Mouse (Mus musculus) CH12.LX (cell line): ENCODE measurements around the gene Bcas1.

Source experiments
- BHLHE40 ChIP-seq: IDR thresholded peaks from 2 replicates; pipeline ENCODE4 v1.6.1; 2011; ENCODE audit warnings: mild to moderate bottlenecking, low read depth, low read length, improper control_type of control experiment
- CHD1 ChIP-seq: IDR thresholded peaks from 2 replicates; pipeline ENCODE4 v1.6.1; 2012; ENCODE audit warnings: low read depth, low read length, improper control_type of control experiment, inconsistent platforms
- CTCF ChIP-seq, 2 experiments: IDR thresholded peaks in 1 of 2; conservative IDR thresholded peaks in 1 of 2; 2 replicates each; pipeline ENCODE4 v1.5.1; 2011 to 2012; ENCODE audit warnings: low read depth in 2 of 2, low read length in 2 of 2, improper control_type of control experiment in 1 of 2, inconsistent platforms in 1 of 2, mild to moderate bottlenecking in 1 of 2, moderate library complexity in 1 of 2
- E2F4 ChIP-seq: IDR thresholded peaks from 2 replicates; pipeline ENCODE4 v1.6.1; 2011; ENCODE audit warnings: low read depth, low read length, improper control_type of control experiment; ENCODE audit not compliant: insufficient replicate concordance
- GABPA ChIP-seq: IDR thresholded peaks from 2 replicates; pipeline ENCODE4 v1.6.1; 2012; ENCODE audit warnings: low read depth, low read length, improper control_type of control experiment, inconsistent platforms; ENCODE audit not compliant: insufficient replicate concordance
- POLR2A ChIP-seq: IDR thresholded peaks from 2 replicates; pipeline ENCODE4 v1.6.1; 2011; ENCODE audit warnings: low read depth, mild to moderate bottlenecking, improper control_type of control experiment, low read length

DNA sequence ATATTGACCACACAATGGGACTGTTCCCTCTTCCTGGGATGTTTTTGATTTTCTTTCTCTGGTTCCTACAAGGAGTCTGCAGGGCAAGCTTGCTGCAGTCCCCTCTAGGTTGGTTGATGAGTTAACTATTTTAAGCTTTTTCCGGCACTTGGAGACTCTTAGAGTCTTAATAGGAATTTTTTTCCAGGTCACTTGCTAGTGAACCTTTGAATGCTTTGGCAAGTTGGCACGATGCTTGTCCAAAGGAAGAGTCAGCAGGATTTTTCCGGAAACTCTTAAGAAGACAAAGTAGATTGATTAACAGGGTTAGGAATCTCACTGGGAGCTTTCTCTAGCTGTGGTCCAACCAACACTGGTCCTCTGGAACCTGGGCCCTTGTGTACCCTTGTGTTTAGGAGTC is 47.5 kb upstream of the Bcas1 start:
- TF ChIP-seq CTCF (conservative IDR thresholded peaks at IDR 0.05 in 1 of 2, IDR thresholded peaks at IDR 0.05 in 1 of 2; ENCODE audit: low read depth in 2 of 2, low read length in 2 of 2): no peak
- no peak for TF ChIP-seq BHLHE40
- TF ChIP-seq CHD1: no peak
- no peak for TF ChIP-seq POLR2A
- no peak for TF ChIP-seq GABPA
- no peak for TF ChIP-seq E2F4
